Mouse (Mus musculus) MEL (cell line): ENCODE measurements around the gene Pygo2. TPM values are rescaled to one million over a fixed set of nuclear protein-coding genes. Genes with fewer than 3 reads are reported as not detected.

Experiments used
- DNase-seq: peaks from one replicate; pipeline ENCODE4 v3.0.0; 2011; ENCODE audit warnings: low read depth, low spot score
- H3K27ac ChIP-seq: 2 replicates; pipeline ENCODE4 v1.5.1; 2012; ENCODE audit warnings: low read depth, mild to moderate bottlenecking, control low read depth, low read length, moderate library complexity; ENCODE audit not compliant: control insufficient read depth
- H3K27me3 ChIP-seq, 2 experiments: fragments of 150-350 bp in 1 of 2; sonication (generic) in 1 of 2; 2 replicates each; pipeline ENCODE4 v1.6.1; 2012; ENCODE audit warnings: low read length in 2 of 2, mild to moderate bottlenecking in 2 of 2, improper control_type of control experiment in 1 of 2, moderate library complexity in 1 of 2; ENCODE audit not compliant: insufficient read depth in 2 of 2, control insufficient read depth in 1 of 2
- H3K36me3 ChIP-seq, 2 experiments: 2 replicates each; pipeline ENCODE4 v1.6.1; 2012 to 2014; ENCODE audit warnings: low read length in 2 of 2, improper control_type of control experiment in 1 of 2, inconsistent platforms in 1 of 2, mild to moderate bottlenecking in 1 of 2; ENCODE audit not compliant: insufficient read depth in 2 of 2, control insufficient read depth in 1 of 2
- H3K4me1 ChIP-seq, 2 experiments: fragments of 150-350 bp in 1 of 2; sonication (generic) in 1 of 2; 2 replicates each; pipeline ENCODE4 v1.6.1; 2012; ENCODE audit warnings: low read length in 2 of 2, improper control_type of control experiment in 1 of 2, mild to moderate bottlenecking in 1 of 2; ENCODE audit not compliant: insufficient read depth in 2 of 2, control insufficient read depth in 1 of 2
- H3K4me3 ChIP-seq, 2 experiments: fragments of 150-350 bp in 1 of 2; sonication (generic) in 1 of 2; 2 replicates each; pipeline ENCODE4 v1.5.1; 2012; ENCODE audit warnings: low read depth in 2 of 2, low read length in 2 of 2, mild to moderate bottlenecking in 2 of 2, moderate library complexity in 2 of 2, control low read depth in 1 of 2, improper control_type of control experiment in 1 of 2; ENCODE audit not compliant: control insufficient read depth in 1 of 2, insufficient read depth in 1 of 2
- H3K79me2 ChIP-seq: 2 replicates; pipeline ENCODE4 v1.6.1; 2012; ENCODE audit warnings: mild to moderate bottlenecking, low read length, moderate library complexity; ENCODE audit not compliant: control insufficient read depth, poor library complexity, insufficient read depth
- H3K9ac ChIP-seq: 2 replicates; pipeline ENCODE4 v1.6.1; 2012; ENCODE audit warnings: low read depth, mild to moderate bottlenecking, control low read depth, low read length, moderate library complexity; ENCODE audit not compliant: control insufficient read depth, poor library complexity, severe bottlenecking
- H3K9me3 ChIP-seq: fragments of 150-350 bp; sonication (generic); replicated peaks from 2 replicates; pipeline ENCODE4 v1.6.1; 2012; ENCODE audit warnings: mild to moderate bottlenecking, low read length, improper control_type of control experiment, moderate library complexity; ENCODE audit not compliant: insufficient read depth
- BHLHE40 ChIP-seq: IDR thresholded peaks from 2 replicates; pipeline ENCODE4 v1.6.1; 2012; ENCODE audit warnings: low read depth, mild to moderate bottlenecking, inconsistent platforms, low read length, improper control_type of control experiment, borderline replicate concordance
- CHD1 ChIP-seq: IDR thresholded peaks from 2 replicates; pipeline ENCODE4 v1.6.1; 2012; ENCODE audit warnings: low read depth, mild to moderate bottlenecking, inconsistent platforms, low read length, improper control_type of control experiment
- CHD2 ChIP-seq: IDR thresholded peaks from 2 replicates; pipeline ENCODE4 v1.6.1; 2011; ENCODE audit warnings: low read length, improper control_type of control experiment
- E2F4 ChIP-seq: IDR thresholded peaks from 2 replicates; pipeline ENCODE4 v1.6.1; 2011; ENCODE audit warnings: low read depth, low read length, improper control_type of control experiment, borderline replicate concordance
- ELF1 ChIP-seq: IDR thresholded peaks from 2 replicates; pipeline ENCODE4 v1.6.1; 2014; ENCODE audit warnings: low read depth, mild to moderate bottlenecking, inconsistent platforms, low read length, improper control_type of control experiment, moderate library complexity
- EP300 ChIP-seq, 2 experiments: IDR thresholded peaks; 2 replicates each; pipeline ENCODE4 v1.6.1; 2011; ENCODE audit warnings: improper control_type of control experiment in 2 of 2, low read length in 2 of 2, low read depth in 1 of 2, mild to moderate bottlenecking in 1 of 2
- ETS1 ChIP-seq: IDR thresholded peaks from 2 replicates; pipeline ENCODE4 v1.6.1; 2012; ENCODE audit warnings: low read depth, mild to moderate bottlenecking, inconsistent platforms, low read length, improper control_type of control experiment, moderate library complexity
- GABPA ChIP-seq: IDR thresholded peaks from 2 replicates; pipeline ENCODE4 v1.6.1; 2012; ENCODE audit warnings: low read depth, mild to moderate bottlenecking, inconsistent platforms, low read length, improper control_type of control experiment, moderate library complexity
- HCFC1 ChIP-seq: IDR thresholded peaks from 2 replicates; pipeline ENCODE4 v1.6.1; 2012; ENCODE audit warnings: low read depth, mild to moderate bottlenecking, inconsistent platforms, low read length, improper control_type of control experiment, moderate library complexity
- JUND ChIP-seq: IDR thresholded peaks from 2 replicates; pipeline ENCODE4 v1.6.1; 2011; ENCODE audit warnings: low read depth, mild to moderate bottlenecking, improper control_type of control experiment, low read length
- MAFK ChIP-seq: IDR thresholded peaks from 2 replicates; pipeline ENCODE4 v1.6.1; 2011; ENCODE audit warnings: low read depth, mild to moderate bottlenecking, low read length, improper control_type of control experiment, borderline replicate concordance
- MAX ChIP-seq: IDR thresholded peaks from 2 replicates; pipeline ENCODE4 v1.6.1; 2011; ENCODE audit warnings: low read length, improper control_type of control experiment
- MAZ ChIP-seq: IDR thresholded peaks from 2 replicates; pipeline ENCODE4 v1.6.1; 2012; ENCODE audit warnings: low read depth, mild to moderate bottlenecking, inconsistent platforms, low read length, improper control_type of control experiment
- MYB ChIP-seq: IDR thresholded peaks from 2 replicates; pipeline ENCODE4 v1.6.1; 2011; ENCODE audit warnings: mild to moderate bottlenecking, low read depth, low read length, improper control_type of control experiment
- NRF1 ChIP-seq: IDR thresholded peaks from 2 replicates; pipeline ENCODE4 v1.6.1; 2014; ENCODE audit warnings: low read depth, mild to moderate bottlenecking, inconsistent platforms, low read length, improper control_type of control experiment, moderate library complexity; ENCODE audit not compliant: poor library complexity, insufficient read depth, severe bottlenecking
- POLR2AphosphoS2 ChIP-seq: IDR thresholded peaks from 2 replicates; pipeline ENCODE4 v1.6.1; 2011; ENCODE audit warnings: low read length, improper control_type of control experiment
- RCOR1 ChIP-seq: IDR thresholded peaks from 2 replicates; pipeline ENCODE4 v1.6.1; 2012; ENCODE audit warnings: low read depth, mild to moderate bottlenecking, inconsistent platforms, low read length, improper control_type of control experiment
- SIN3A ChIP-seq: IDR thresholded peaks from 2 replicates; pipeline ENCODE4 v1.6.1; 2012; ENCODE audit warnings: low read length, improper control_type of control experiment, inconsistent platforms
- SMC3 ChIP-seq: IDR thresholded peaks from 2 replicates; pipeline ENCODE4 v1.6.1; 2011; ENCODE audit warnings: low read depth, low read length, improper control_type of control experiment
- TCF12 ChIP-seq: IDR thresholded peaks from 2 replicates; pipeline ENCODE4 v1.6.1; 2014; ENCODE audit warnings: low read depth, mild to moderate bottlenecking, inconsistent platforms, low read length, improper control_type of control experiment, moderate library complexity
- UBTF ChIP-seq: IDR thresholded peaks from 2 replicates; pipeline ENCODE4 v1.6.1; 2012; ENCODE audit warnings: low read depth, mild to moderate bottlenecking, inconsistent platforms, low read length, improper control_type of control experiment, moderate library complexity, borderline replicate concordance; ENCODE audit not compliant: insufficient read depth
- USF1 ChIP-seq: IDR thresholded peaks from 2 replicates; pipeline ENCODE4 v1.6.1; 2014; ENCODE audit warnings: low read depth, mild to moderate bottlenecking, inconsistent platforms, low read length, improper control_type of control experiment, moderate library complexity
- ZKSCAN1 ChIP-seq: IDR thresholded peaks from 2 replicates; pipeline ENCODE4 v1.6.1; 2012; ENCODE audit warnings: low read depth, mild to moderate bottlenecking, inconsistent platforms, low read length, improper control_type of control experiment, moderate library complexity
- ZMIZ1 ChIP-seq: IDR thresholded peaks from 2 replicates; pipeline ENCODE4 v1.6.1; 2012; ENCODE audit warnings: low read depth, mild to moderate bottlenecking, inconsistent platforms, low read length, improper control_type of control experiment, moderate library complexity
- ZNF384 ChIP-seq: IDR thresholded peaks from 2 replicates; pipeline ENCODE4 v1.6.1; 2012; ENCODE audit warnings: low read depth, mild to moderate bottlenecking, inconsistent platforms, low read length, improper control_type of control experiment
- polyA plus RNA-seq, 2 experiments: library from polyadenylated mRNA; stranded (reverse) in 1 of 2; unstranded in 1 of 2; fragments of >175 nt in 1 of 2; fragments of >200 nt in 1 of 2; gene quantifications; 2 replicates each; pipeline versions ENCODE4 v1.2.1 to v1.2.4; 2012; ENCODE audit warnings: low replicate concordance in 2 of 2, low read depth in 1 of 2; ENCODE audit not compliant: insufficient read length in 2 of 2, insufficient read depth in 1 of 2, missing spikeins in 1 of 2
- total RNA-seq: library from RNA; depleted of rRNA; stranded (reverse); fragments of 300-350 nt; gene quantifications from 2 replicates; pipeline ENCODE4 v1.2.3, GENCODE M21; 2012

Gene Pygo2
- total and polyA plus RNA-seq, 3 experiments: 50.3 to 61.1 TPM; not detected in 1

GRCm38 (mm10) chr3:89394894-89395256, 35.1 kb upstream of the Pygo2 start (continued):
- TF ChIP-seq ETS1 (no peak), NRF1 (no peak), E2F4 (no peak), ZNF384 (no peak)

GRCm38 (mm10) chr3:89395419-89395805, 34.6 kb upstream of the Pygo2 start:
- DNase-seq: peak; percentile 62
- no peak; the same call in 1 of the 2 replicates for TF ChIP-seq HCFC1
- TF ChIP-seq TCF12: 0 out of 2 replicates have a peak, but pooled peaks have one; percentile 7
- peak; percentile 73; the same call in 1 of the 2 replicates for TF ChIP-seq CHD1
- TF ChIP-seq JUND: no peak
- no peak for TF ChIP-seq ZKSCAN1
- peak; percentile 8; the same call in 1 of the 2 replicates for TF ChIP-seq BHLHE40
- TF ChIP-seq EP300 (IDR thresholded peaks at IDR 0.05; ENCODE audit: low read depth in 1 of 2, low read length in 2 of 2): peak in 1 of 2 experiments; percentile 53; a peak in 1 of 4 replicates
- TF ChIP-seq MAFK: no peak
- TF ChIP-seq, all 39 proteins: peak for 4
- H3K4me3 ChIP-seq: peak overlapping the region; percentile 75 to 78
- H3K4me1 ChIP-seq: peaks cover 8 to 17% of the 10 kb centered on the region in 2 experiments
- H3K79me2 ChIP-seq: peaks cover 16% of the 10 kb centered on the region
- peak overlapping the region; percentile 73 for H3K9ac ChIP-seq
- H3K27me3 ChIP-seq: no peaks in the 10 kb centered on the region
- peak overlapping the region; percentile 75 for H3K27ac ChIP-seq
- no peaks in the 10 kb centered on the region for H3K9me3 ChIP-seq
- peaks cover 2 to 12% of the 10 kb centered on the region in 2 experiments; a peak in 3 of 4 replicates for H3K36me3 ChIP-seq

GRCm38 (mm10) chr3:89395806-89396653, 34.0 kb upstream of the Pygo2 start:
- peaks cover 16% of the 10 kb centered on the region for H3K79me2 ChIP-seq
- peak overlapping the region; percentile 73 for H3K9ac ChIP-seq
- no peaks in the 10 kb centered on the region for H3K9me3 ChIP-seq
- H3K36me3 ChIP-seq: peaks cover 2 to 6% of the 10 kb centered on the region in 2 experiments; a peak in 3 of 4 replicates
- H3K27me3 ChIP-seq: no peaks in the 10 kb centered on the region
- H3K4me1 ChIP-seq: peaks cover 7 to 13% of the 10 kb centered on the region in 2 experiments
- peak; percentile 91 for DNase-seq
- peak overlapping the region; percentile 75 to 78 for H3K4me3 ChIP-seq
- peak overlapping the region; percentile 75 for H3K27ac ChIP-seq
- TF ChIP-seq MYB (no peak), USF1 (0 out of 2 replicates have a peak, but pooled peaks have one; percentile 2), SMC3 (peak; percentile 74), POLR2AphosphoS2 (peak; percentile 84; the same call in 1 of the 2 replicates), ZMIZ1 (peak; percentile 99), MAZ (peak; percentile 56), E2F4 (no peak), ZKSCAN1 (0 out of 2 replicates have a peak, but pooled peaks have one; percentile 21), CHD2 (no peak), NRF1 (no peak), SIN3A (peak; percentile 37), RCOR1 (no peak), MAFK (0 out of 2 replicates have a peak, but pooled peaks have one; percentile 45), MAX (no peak; the same call in 1 of the 2 replicates), ZNF384 (no peak), UBTF (no peak), GABPA (no peak), ELF1 (peak; percentile 42), TCF12 (peak; percentile 17; the same call in 1 of the 2 replicates)
